Mouse (Mus musculus): ENCODE results near the gene Gm10153. TPM values are rescaled to one million over a fixed set of nuclear protein-coding genes. Genes with fewer than 3 reads are reported as not detected.
"Not testable (repeated sequence)": the region's sequence is repeated elsewhere in the genome, so short reads cannot be mapped to it uniquely, and the experiment has no call there.

Gm10153 gene
- polyA plus RNA-seq, 1 experiment from 2014 or later, result not detected

DNA sequence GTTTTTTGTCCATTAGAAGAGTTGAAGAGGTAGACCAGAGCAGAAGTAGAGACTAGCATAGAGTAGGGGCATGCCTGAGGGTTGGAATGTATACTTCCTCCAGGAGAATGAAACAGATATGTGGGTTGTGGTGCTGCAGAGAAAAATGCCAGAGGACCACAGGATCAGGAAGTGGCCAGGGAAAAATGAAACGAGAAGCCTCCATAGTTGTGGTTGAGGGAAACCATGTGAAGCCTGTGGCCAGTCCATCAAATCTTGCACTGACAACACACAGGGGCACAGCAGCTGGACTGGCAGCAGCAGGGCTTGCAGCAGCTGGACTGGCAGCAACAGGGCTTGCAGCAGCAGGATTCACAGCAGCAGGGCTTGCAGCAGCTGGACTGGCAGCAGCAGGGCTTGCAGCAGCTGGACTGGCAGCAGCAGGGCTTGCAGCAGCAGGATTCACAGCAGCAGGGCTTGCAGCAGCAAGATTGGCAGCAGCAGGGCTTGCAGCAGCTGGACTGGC lies 46.6 kb downstream of the Gm10153 start:
- not testable (repeated sequence) for H3K4me3 ChIP-seq (ENCODE audit: control insufficient read depth in 1 of 2, insufficient read depth in 1 of 2, low read depth in 1 of 2, low read length in 2 of 2); H3K4me1 ChIP-seq (ENCODE audit: control insufficient read depth in 2 of 2, insufficient read depth in 2 of 2, low read length in 2 of 2); H3K9ac ChIP-seq (ENCODE audit: low read length); H3K4me2 ChIP-seq (ENCODE audit: low read length); H3K27me3 ChIP-seq (ENCODE audit: control insufficient read depth, insufficient read depth, low read length); H3K9me3 ChIP-seq (ENCODE audit: control insufficient read depth, low read length); H3K36me3 ChIP-seq (ENCODE audit: control insufficient read depth, insufficient read depth, low read length); ATAC-seq (ENCODE audit: insufficient number of reproducible peaks, insufficient read depth, low FRiP score, low read depth); H3K27ac ChIP-seq (replicated peaks in 1 of 2; ENCODE audit: control insufficient read depth in 1 of 2, insufficient read depth in 1 of 2, low read depth in 2 of 2, low read length in 2 of 2)
- 23% methylated on average over 1 of the region's 1 CpGs for WGBS

DNA sequence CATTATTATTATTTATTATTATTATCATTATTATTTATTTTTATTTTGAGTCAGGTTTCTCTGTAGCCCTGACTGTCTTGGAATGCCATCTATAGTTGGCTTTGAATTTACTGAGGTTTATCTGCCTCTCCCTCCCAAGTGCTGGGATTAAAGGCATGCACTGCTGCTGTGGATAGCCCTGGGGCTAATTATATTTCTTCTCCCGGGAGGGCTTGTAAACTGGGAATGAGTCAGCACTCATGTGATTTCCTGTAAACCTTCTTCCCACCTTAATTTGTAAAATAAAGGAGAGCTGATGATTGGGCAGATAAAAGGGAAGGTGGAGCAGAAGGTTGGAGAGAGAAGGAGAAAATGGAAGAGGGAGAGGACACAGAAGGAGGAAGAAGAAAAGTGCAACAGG lies 49.5 kb downstream of the Gm10153 start:
- Histone ChIP-seq H3K9me3 (ENCODE audit: control insufficient read depth, low read length) (no peaks in the 10 kb centered on the region), H3K27ac (replicated peaks in 1 of 2; ENCODE audit: control insufficient read depth in 1 of 2, insufficient read depth in 1 of 2, low read depth in 2 of 2, low read length in 2 of 2) (no peak overlapping the region), H3K27me3 (ENCODE audit: control insufficient read depth, insufficient read depth, low read length) (0 out of 2 replicates have a peak, but pooled peaks cover 5% of the 10 kb centered on the region), H3K9ac (ENCODE audit: low read length) (no peak overlapping the region), H3K4me1 (ENCODE audit: control insufficient read depth in 2 of 2, insufficient read depth in 2 of 2, low read length in 2 of 2) (peaks cover 0 to 2% of the 10 kb centered on the region in 2 experiments; a peak in 1 of 4 replicates), H3K4me2 (ENCODE audit: low read length) (no peak overlapping the region), H3K4me3 (ENCODE audit: control insufficient read depth in 1 of 2, insufficient read depth in 1 of 2, low read depth in 1 of 2, low read length in 2 of 2) (no peak overlapping the region), H3K36me3 (ENCODE audit: control insufficient read depth, insufficient read depth, low read length) (no peaks in the 10 kb centered on the region)
- WGBS, result 8% methylated on average over 1 of the region's 1 CpGs
- no peak for ATAC-seq (ENCODE audit: insufficient number of reproducible peaks, insufficient read depth, low FRiP score, low read depth)

Other genes with a start within 250 kb of the Gm10153 start
- gene Brsk2, start 240.6 kb downstream of the Gm10153 start, polyA plus RNA-seq (2014; fragmentation: Nextera tagmentation; extraction: Ambion mirVana), result 0.27 and 0.69 TPM in 2 replicates
- 46.8 and 48.9 TPM in 2 replicates for gene Mob2, start 129.3 kb downstream of the Gm10153 start, polyA plus RNA-seq (2014; fragmentation: Nextera tagmentation; extraction: Ambion mirVana)
- 13.3 and 16.7 TPM in 2 replicates for gene Dusp8, start 94.5 kb downstream of the Gm10153 start, polyA plus RNA-seq (2014; fragmentation: Nextera tagmentation; extraction: Ambion mirVana)
- gene Gm45618, start 69.7 kb downstream of the Gm10153 start, polyA plus RNA-seq (2014; fragmentation: Nextera tagmentation; extraction: Ambion mirVana), result not detected in 2 replicates
- gene Gm39115, start 54.4 kb downstream of the Gm10153 start, polyA plus RNA-seq (2014; fragmentation: Nextera tagmentation; extraction: Ambion mirVana), result not detected in 2 replicates
- not detected in 2 replicates for gene Gm45337, start 45.8 kb downstream of the Gm10153 start, polyA plus RNA-seq (2014; fragmentation: Nextera tagmentation; extraction: Ambion mirVana)
- not detected in 2 replicates for gene Gm29735, start 33.3 kb downstream of the Gm10153 start, polyA plus RNA-seq (2014; fragmentation: Nextera tagmentation; extraction: Ambion mirVana)
- not detected in 2 replicates for gene Gm4553, start 24.6 kb downstream of the Gm10153 start, polyA plus RNA-seq (2014; fragmentation: Nextera tagmentation; extraction: Ambion mirVana)
- not detected in 2 replicates for gene Krtap5-2, start 14.4 kb downstream of the Gm10153 start, polyA plus RNA-seq (2014; fragmentation: Nextera tagmentation; extraction: Ambion mirVana)
- not detected in 2 replicates for gene Krtap5-3, start 11.0 kb upstream of the Gm10153 start, polyA plus RNA-seq (2014; fragmentation: Nextera tagmentation; extraction: Ambion mirVana)
- not detected in 2 replicates for gene Gm7579, start 21.5 kb upstream of the Gm10153 start, polyA plus RNA-seq (2014; fragmentation: Nextera tagmentation; extraction: Ambion mirVana)
- not detected in 2 replicates for gene Krtap5-5, start 39.6 kb upstream of the Gm10153 start, polyA plus RNA-seq (2014; fragmentation: Nextera tagmentation; extraction: Ambion mirVana)
- not detected in 2 replicates for gene Gm40460, start 50.7 kb upstream of the Gm10153 start, polyA plus RNA-seq (2014; fragmentation: Nextera tagmentation; extraction: Ambion mirVana)
- not detected in 2 replicates for gene Gm2431, start 68.0 kb upstream of the Gm10153 start, polyA plus RNA-seq (2014; fragmentation: Nextera tagmentation; extraction: Ambion mirVana)
- gene Gm4559, start 84.0 kb upstream of the Gm10153 start, polyA plus RNA-seq (2014; fragmentation: Nextera tagmentation; extraction: Ambion mirVana), result not detected in 2 replicates
- gene Krtap5-1, start 106.7 kb upstream of the Gm10153 start, polyA plus RNA-seq (2014; fragmentation: Nextera tagmentation; extraction: Ambion mirVana), result not detected in 2 replicates
- gene Krtap5-4, start 113.2 kb upstream of the Gm10153 start, polyA plus RNA-seq (2014; fragmentation: Nextera tagmentation; extraction: Ambion mirVana), result 0.19 TPM in 1 of 2 replicates, not detected in the other
- 4.2 and 7.5 TPM in 2 replicates for gene Ifitm10, start 183.4 kb upstream of the Gm10153 start, polyA plus RNA-seq (2014; fragmentation: Nextera tagmentation; extraction: Ambion mirVana)
- not detected in 2 replicates for gene Gm49369, start 192.3 kb upstream of the Gm10153 start, polyA plus RNA-seq (2014; fragmentation: Nextera tagmentation; extraction: Ambion mirVana)
- 516 and 537 TPM in 2 replicates for gene Ctsd, start 197.6 kb upstream of the Gm10153 start, polyA plus RNA-seq (2014; fragmentation: Nextera tagmentation; extraction: Ambion mirVana)
- not detected in 2 replicates for gene Syt8, start 244.5 kb upstream of the Gm10153 start, polyA plus RNA-seq (2014; fragmentation: Nextera tagmentation; extraction: Ambion mirVana)